14 mouse cellular contexts compared by ENCODE assay signal in genomic region chr15:95156828-95157227, GRCm38 (mm10).
DNase-seq lines count a peak whose midpoint lies in the region; ATAC-seq lines count a peak whose summit lies in the region.
"Had no signal": no experiment of that assay in that cellular context is flagged by ENCODE, and none has a peak within 500 bp of the region (broad histone marks: within the 10 kb centered on the region; RNA-seq: fewer than 3 reads in every experiment).

No protein-coding gene starts in this region.

- H3K36me3 ChIP-seq in hindbrain, embryonic 14.5 days (replicated peaks; ENCODE audit: control insufficient read depth, insufficient read depth), result no peaks in the 10 kb centered on the region
- H3K36me3 ChIP-seq in hindbrain, embryonic 12.5 days, result no peaks in the 10 kb centered on the region
- no peaks in the 10 kb centered on the region for H3K36me3 ChIP-seq in kidney, embryonic 16.5 days (ENCODE audit: insufficient read depth, low read length)
- H3K36me3 ChIP-seq: hindbrain, embryonic 13.5 days; limb, embryonic 13.5 days; neural tube, embryonic 15.5 days had no signal

- 38% methylated on average over 3 of the region's 3 CpGs for WGBS in hindbrain, embryonic 14.5 days
- 59% methylated on average over 3 of the region's 3 CpGs for WGBS in hindbrain, embryonic 12.5 days
- WGBS in kidney, embryonic 16.5 days, result 11% methylated on average over 3 of the region's 3 CpGs

- H3K4me1 ChIP-seq in hindbrain, embryonic 14.5 days (replicated peaks; ENCODE audit: control insufficient read depth, insufficient read depth, low read length), result no peaks in the 10 kb centered on the region
- H3K4me1 ChIP-seq in hindbrain, embryonic 12.5 days, result no peaks in the 10 kb centered on the region
- 0 out of 2 replicates have a peak, but pooled peaks cover 7% of the 10 kb centered on the region for H3K4me1 ChIP-seq in kidney, embryonic 16.5 days (ENCODE audit: insufficient read depth, low read length)
- H3K4me1 ChIP-seq: hindbrain, embryonic 13.5 days; limb, embryonic 13.5 days had no signal

- no peak for ATAC-seq in hindbrain, embryonic 14.5 days (ENCODE audit: low FRiP score)
- ATAC-seq in hindbrain, embryonic 12.5 days (ENCODE audit: low FRiP score), result no peak
- ATAC-seq in kidney, embryonic 16.5 days (ENCODE audit: low FRiP score, low TSS enrichment), result peak; percentile 49; the same call in 1 of the 2 replicates
- ATAC-seq: liver, postnatal 0 days had no signal

- no peak overlapping the region for H3K9ac ChIP-seq in hindbrain, embryonic 14.5 days
- H3K9ac ChIP-seq in hindbrain, embryonic 12.5 days, result no peak overlapping the region
- no peak overlapping the region for H3K9ac ChIP-seq in kidney, embryonic 16.5 days (replicated peaks; ENCODE audit: low read length)
- H3K9ac ChIP-seq: hindbrain, embryonic 13.5 days; limb, embryonic 13.5 days; liver, postnatal 0 days; neural tube, embryonic 15.5 days had no signal

- no peak overlapping the region for H3K27ac ChIP-seq in hindbrain, embryonic 14.5 days
- H3K27ac ChIP-seq in hindbrain, embryonic 12.5 days, result no peak overlapping the region
- H3K27ac ChIP-seq in kidney, embryonic 16.5 days (ENCODE audit: low read length), result no peak overlapping the region
- H3K27ac ChIP-seq: hindbrain, embryonic 13.5 days; limb, embryonic 13.5 days; neural tube, embryonic 15.5 days had no signal

- H3K4me3 ChIP-seq in hindbrain, embryonic 14.5 days (replicated peaks; ENCODE audit: low read length), result no peak overlapping the region
- no peak overlapping the region for H3K4me3 ChIP-seq in hindbrain, embryonic 12.5 days
- no peak overlapping the region for H3K4me3 ChIP-seq in kidney, embryonic 16.5 days (ENCODE audit: low read length)
- H3K4me3 ChIP-seq: hindbrain, embryonic 13.5 days; limb, embryonic 13.5 days; neural tube, embryonic 15.5 days had no signal

- H3K27me3 ChIP-seq in hindbrain, embryonic 14.5 days (ENCODE audit: control insufficient read depth, insufficient read depth, low read length), result no peaks in the 10 kb centered on the region
- no peaks in the 10 kb centered on the region for H3K27me3 ChIP-seq in hindbrain, embryonic 12.5 days
- H3K27me3 ChIP-seq in kidney, embryonic 16.5 days (ENCODE audit: insufficient read depth, low read length), result no peaks in the 10 kb centered on the region
- H3K27me3 ChIP-seq: hindbrain, embryonic 13.5 days; limb, embryonic 13.5 days; neural tube, embryonic 15.5 days had no signal

- DNase-seq in hindbrain, embryonic 14.5 days (ENCODE audit: low spot score), result peak; percentile 30
- DNase-seq in cerebellum, adult 11 months, result peak; percentile 34
- DNase-seq in cerebellum, postnatal 10 days, result peak; percentile 70 to 77
- no peak for DNase-seq in lung, postnatal 25 days (ENCODE audit: low spot score)
- DNase-seq in frontal cortex, postnatal 14 days (ENCODE audit: low spot score in 2 of 2), result no peak
- no peak for DNase-seq in ovary, postnatal 36 days (ENCODE audit: low spot score)
- DNase-seq: adrenal gland, postnatal 10 days; liver, postnatal 0 days; right cerebral cortex, adult 18-20 months had no signal

- no peak overlapping the region for H3K4me2 ChIP-seq in hindbrain, embryonic 14.5 days (replicated peaks)
- H3K4me2 ChIP-seq in hindbrain, embryonic 12.5 days (replicated peaks), result no peak overlapping the region
- H3K4me2 ChIP-seq in kidney, embryonic 16.5 days (replicated peaks; ENCODE audit: low read depth, low read length), result no peak overlapping the region
- H3K4me2 ChIP-seq: hindbrain, embryonic 13.5 days; limb, embryonic 13.5 days; neural tube, embryonic 15.5 days had no signal

- no peaks in the 10 kb centered on the region for H3K9me3 ChIP-seq in hindbrain, embryonic 14.5 days (ENCODE audit: control insufficient read depth, low read length)
- H3K9me3 ChIP-seq in hindbrain, embryonic 12.5 days (replicated peaks), result no peaks in the 10 kb centered on the region
- H3K9me3 ChIP-seq in kidney, embryonic 16.5 days (ENCODE audit: low read length), result no peaks in the 10 kb centered on the region
- H3K9me3 ChIP-seq: hindbrain, embryonic 13.5 days; limb, embryonic 13.5 days; neural tube, embryonic 15.5 days had no signal

Comparison
In these comparisons a context has a peak if more than half of its experiments do, and no peak if none do; other contexts are left out.
1. DNase-seq: peak in hindbrain, embryonic 14.5 days (single experiment), cerebellum, adult 11 months (single experiment) and cerebellum, postnatal 10 days (2 of 2); none in lung, postnatal 25 days (single experiment), frontal cortex, postnatal 14 days (0 of 2) and ovary, postnatal 36 days (single experiment).